Mouse (Mus musculus): ENCODE results near the gene Dgkz.

GRCm38 (mm10) chr2:91927826-91928533, 47.7 kb downstream of the Dgkz start:
- TF ChIP-seq POLR2A (IDR thresholded peaks at IDR 0.05; ENCODE audit: low read depth, low read length), result no peak
- peak; percentile 82 for TF ChIP-seq CTCF (IDR thresholded peaks at IDR 0.05; ENCODE audit: extremely low read depth, insufficient read length, insufficient replicate concordance, low read depth, low read length)

Data from small intestine, adult 2 months (tissue).